Mouse (Mus musculus) brain, embryonic 14.5 days (tissue): ENCODE measurements around the gene Gemin6. TPM values are rescaled to one million over a fixed set of nuclear protein-coding genes. Genes with fewer than 3 reads are reported as not detected.
A peak's percentile ranks its signal among the peaks of the same experiment; 100 is the strongest.
"Not testable (repeated sequence)": the region's sequence is repeated elsewhere in the genome, so short reads cannot be mapped to it uniquely, and the experiment has no call there.

Experiments
- DNase-seq: peaks from one replicate; pipeline ENCODE4 v3.0.0-alpha.2; 2011; ENCODE audit warnings: low read depth
- CTCF ChIP-seq: fragments of 200-500 bp; IDR thresholded peaks from 2 replicates; pipeline ENCODE4 v1.5.1; 2012; ENCODE audit warnings: inconsistent platforms, mild to moderate bottlenecking, moderate library complexity, borderline replicate concordance; ENCODE audit not compliant: insufficient read depth, insufficient read length; ENCODE audit errors: extremely low read depth
- POLR2A ChIP-seq: fragments of 200-500 bp; IDR thresholded peaks from 2 replicates; pipeline ENCODE4 v1.6.1; 2012; ENCODE audit warnings: mild to moderate bottlenecking, inconsistent platforms, borderline replicate concordance; ENCODE audit not compliant: poor library complexity, insufficient read depth, insufficient read length, severe bottlenecking; ENCODE audit errors: extremely low read depth
- polyA plus RNA-seq: library from polyadenylated mRNA; depleted of rRNA; stranded (reverse); fragments of >200 nt; gene quantifications from 2 replicates; pipeline ENCODE4 v1.2.3, GENCODE M21; 2012; rRNA removed

Gemin6 gene
- 9.7 and 12.5 TPM in 2 replicates for polyA plus RNA-seq

- DNase-seq, result peak; percentile 98
- no peak for TF ChIP-seq CTCF
- TF ChIP-seq POLR2A, result peak; percentile 63; the same call in 1 of the 2 replicates
Observed at GRCm38 (mm10) chr17:80224326-80225116, at the start of gene Gemin6. TSS of gene Gemin6 (plus strand) at chr17:80224441.

DNA sequence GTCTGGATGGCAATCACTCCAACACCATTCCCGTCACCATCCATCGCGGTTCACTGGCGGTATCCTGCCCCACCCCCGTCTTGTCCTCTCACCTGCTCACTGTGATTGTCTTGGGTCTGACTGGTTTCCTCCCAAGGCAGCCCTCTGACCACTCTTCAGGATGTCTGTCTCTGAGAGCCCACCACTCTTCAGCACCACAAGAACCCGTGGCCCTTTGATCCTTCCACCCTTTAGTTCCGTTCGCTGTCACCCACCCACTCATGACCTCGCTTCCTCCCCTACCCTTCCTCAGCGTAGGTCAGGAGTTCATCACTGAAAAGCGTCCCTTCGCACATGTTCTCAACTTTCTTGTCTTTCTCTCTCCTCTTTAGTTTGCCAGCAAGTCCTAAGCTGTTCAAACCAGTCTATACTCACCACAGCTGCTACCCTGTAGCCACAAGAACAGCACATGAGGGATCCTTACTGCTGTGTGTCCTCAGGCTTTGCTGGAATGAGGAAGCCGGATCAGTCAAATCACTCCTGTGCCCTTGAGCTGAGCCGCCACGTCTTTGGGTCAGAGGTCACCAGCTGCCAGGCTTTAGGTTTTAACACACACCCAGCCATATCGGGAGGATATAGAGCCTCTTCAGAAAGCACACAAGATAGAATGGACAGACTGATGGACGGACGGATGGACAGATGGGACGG, 49.4 kb upstream of the Gemin6 start:
- TF ChIP-seq POLR2A (no peak), CTCF (no peak)
- no peak for DNase-seq

GRCm38 (mm10) chr17:80175386-80175739, 48.9 kb upstream of the Gemin6 start:
- TF ChIP-seq POLR2A (no peak), CTCF (no peak)
- no peak for DNase-seq

- DNase-seq, result no peak
- TF ChIP-seq POLR2A (no peak), CTCF (no peak)
Observed at GRCm38 (mm10) chr17:80175966-80176365, 48.3 kb upstream of the Gemin6 start.

GRCm38 (mm10) chr17:80178846-80179245, 45.4 kb upstream of the Gemin6 start:
- DNase-seq, result not testable (repeated sequence)

DNA sequence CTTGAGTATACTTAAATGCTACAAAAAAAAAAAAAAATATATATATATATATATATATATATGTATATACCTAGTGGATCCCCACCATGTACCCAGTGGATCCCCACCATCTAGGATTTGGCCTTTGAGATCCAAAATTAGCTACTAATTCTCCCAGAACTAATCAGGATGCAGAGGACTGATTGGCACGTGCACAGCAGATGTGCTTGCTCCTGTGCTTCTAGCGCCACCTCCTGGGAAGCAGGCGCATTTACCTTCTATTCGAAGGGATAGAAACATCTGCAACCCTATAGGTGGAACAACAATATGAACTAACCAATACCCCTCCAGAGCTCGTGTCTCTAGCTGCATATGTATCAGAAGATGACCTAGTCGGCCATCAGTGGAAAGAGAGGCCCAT, 44.3 kb upstream of the Gemin6 start:
- TF ChIP-seq POLR2A (no peak), CTCF (peak; percentile 92)
- peak; percentile 92 for DNase-seq

GRCm38 (mm10) chr17:80180468-80180867, 43.8 kb upstream of the Gemin6 start:
- no peak for DNase-seq
- no peak for TF ChIP-seq CTCF
- TF ChIP-seq POLR2A, result no peak

- DNase-seq, result no peak
- TF ChIP-seq CTCF, result no peak
- no peak for TF ChIP-seq POLR2A
Observed at GRCm38 (mm10) chr17:80183615-80184014, 40.6 kb upstream of the Gemin6 start.

DNA sequence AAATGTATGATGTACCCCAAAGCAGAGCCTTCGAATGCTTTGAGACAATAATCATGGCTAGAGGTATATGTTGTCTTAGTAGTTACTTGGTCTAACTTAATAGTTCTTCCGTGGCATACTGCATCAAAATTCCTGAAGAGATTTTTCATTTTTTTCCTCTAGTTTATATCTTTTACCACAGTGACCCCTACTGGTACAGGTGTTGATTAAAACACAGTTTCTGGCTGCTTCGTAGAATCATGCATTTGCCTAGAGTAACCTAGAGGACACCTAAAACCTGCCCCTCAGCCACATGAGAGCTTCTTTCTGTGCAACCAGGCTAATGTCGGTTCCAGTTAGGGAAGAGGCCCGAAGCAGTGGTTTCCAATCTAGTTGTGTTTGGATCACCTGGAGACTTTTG, 31.2 kb upstream of the Gemin6 start:
- TF ChIP-seq CTCF, result peak; percentile 9; the same call in 1 of the 2 replicates
- TF ChIP-seq POLR2A, result no peak
- DNase-seq, result peak; percentile 52

GRCm38 (mm10) chr17:80199160-80199778, 25.0 kb upstream of the Gemin6 start:
- no peak for TF ChIP-seq CTCF
- no peak for TF ChIP-seq POLR2A
- no peak for DNase-seq

GRCm38 (mm10) chr17:80205657-80206056, 18.6 kb upstream of the Gemin6 start:
- no peak for TF ChIP-seq CTCF
- DNase-seq, result no peak

GRCm38 (mm10) chr17:80206301-80206670, 18.0 kb upstream of the Gemin6 start:
- TF ChIP-seq CTCF (no peak), POLR2A (peak; percentile 38; the same call in 1 of the 2 replicates)
- DNase-seq, result peak; percentile 75
